Mouse (Mus musculus): ENCODE results near the gene Mfsd4a. TPM values are rescaled to one million over a fixed set of nuclear protein-coding genes. Genes with fewer than 3 reads are reported as not detected.

Gene Mfsd4a
- 1 to 10 TPM; 2.4 to 3.9 TPM for total RNA-seq (2021)
- long read RNA-seq, experiment 1, partial matches to known transcripts: 1 of 39 reads
- long read RNA-seq, experiment 1, other reads (novel, unspliced or antisense): 38 of 39 reads
- long read RNA-seq, experiment 2, partial matches to known transcripts: 2 of 45 reads
- long read RNA-seq, experiment 2, other reads (novel, unspliced or antisense): 42 of 45 reads

DNA sequence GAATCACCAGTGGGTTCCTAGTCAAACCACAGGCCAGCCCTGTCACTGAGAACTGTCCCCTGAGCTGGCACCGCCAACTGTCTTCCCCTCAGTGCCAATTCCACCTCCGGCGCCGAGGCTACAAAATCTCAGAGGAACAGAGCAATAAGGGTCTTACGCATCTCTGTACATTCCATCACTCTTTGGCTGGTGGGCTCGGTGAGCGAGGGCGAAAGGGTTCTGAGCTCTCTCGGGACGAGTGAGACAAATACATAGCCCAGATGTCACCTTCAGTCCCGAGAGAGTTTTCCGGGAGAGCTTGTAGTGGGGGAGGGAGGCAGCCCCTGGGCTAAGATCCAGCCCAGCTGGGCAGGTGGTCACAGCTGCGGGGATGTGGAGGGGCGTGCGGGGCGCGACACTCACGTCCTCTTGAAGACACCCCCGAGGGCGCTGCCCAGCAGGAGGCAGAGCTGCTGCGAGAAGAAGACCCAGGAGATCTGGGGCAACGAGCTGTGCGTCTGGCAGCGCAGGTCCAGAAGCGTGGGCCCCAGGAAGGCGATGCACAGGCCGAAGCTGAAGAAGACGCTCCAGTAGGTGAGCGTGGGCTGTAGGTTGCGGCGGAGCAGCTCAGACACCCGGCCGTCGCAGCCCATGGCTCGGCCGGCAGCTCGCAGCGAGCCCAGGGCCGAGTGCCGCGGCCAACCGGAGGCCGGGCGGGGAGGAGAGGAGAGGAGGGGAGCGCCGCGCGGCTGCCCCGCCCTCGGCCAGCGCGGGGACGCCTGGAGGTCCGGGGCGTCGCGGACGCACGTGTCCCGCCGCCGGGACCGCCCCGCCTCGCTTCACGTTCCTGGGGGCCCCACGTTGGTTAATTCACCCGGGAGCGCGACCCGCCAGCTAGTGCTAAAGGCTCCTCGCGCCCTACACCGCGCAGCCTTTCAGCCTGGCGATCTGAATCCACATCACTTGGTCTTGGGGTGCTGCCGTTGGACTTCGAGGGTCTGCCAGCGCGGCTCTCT is at the start of gene Mfsd4a:
Mfsd4a (minus strand) TSS at position 802 of the 995 bp plus-strand sequence.
- DNase-seq: peak; percentile 49

DNA sequence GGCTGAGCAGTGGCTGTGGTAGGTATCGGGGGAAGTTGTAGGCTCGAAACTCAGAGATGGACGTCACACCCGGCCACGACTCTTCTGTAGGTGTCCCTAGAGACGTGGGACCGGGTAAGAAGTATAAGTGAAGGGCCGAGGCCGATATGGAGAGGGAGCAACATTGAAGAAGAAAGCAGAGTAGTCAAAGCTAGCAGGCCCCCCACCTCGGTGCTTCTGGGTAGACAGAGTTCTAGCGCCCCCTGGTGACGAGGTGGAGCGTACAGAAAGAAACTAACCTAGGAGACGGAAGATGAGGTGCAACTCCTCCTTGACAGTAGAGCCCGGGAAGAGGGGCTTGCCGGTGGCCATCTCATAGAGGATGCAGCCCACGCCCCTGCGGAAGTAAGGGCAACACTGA is 48.7 kb upstream of the Mfsd4a start:
- no peak for DNase-seq

DNA sequence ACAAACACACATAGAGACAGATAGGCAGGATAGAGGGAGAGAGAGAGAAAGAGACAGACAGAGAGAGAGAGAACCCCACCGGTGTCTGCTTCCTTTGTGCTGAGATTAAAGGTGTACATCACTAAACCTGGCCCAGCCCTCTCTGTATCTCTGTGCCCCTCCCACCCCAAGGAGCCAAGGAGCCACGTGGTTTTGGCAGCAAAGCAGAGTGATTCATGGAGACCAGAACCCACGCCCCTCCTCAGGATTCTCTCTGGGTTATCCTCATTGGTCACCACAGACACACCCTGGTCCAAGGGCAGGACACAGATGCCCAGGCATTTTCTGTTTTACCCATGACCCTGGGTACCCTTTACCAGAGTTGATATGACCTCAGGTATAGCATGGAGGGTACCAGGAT is 45.2 kb upstream of the Mfsd4a start:
- no peak for DNase-seq

DNA sequence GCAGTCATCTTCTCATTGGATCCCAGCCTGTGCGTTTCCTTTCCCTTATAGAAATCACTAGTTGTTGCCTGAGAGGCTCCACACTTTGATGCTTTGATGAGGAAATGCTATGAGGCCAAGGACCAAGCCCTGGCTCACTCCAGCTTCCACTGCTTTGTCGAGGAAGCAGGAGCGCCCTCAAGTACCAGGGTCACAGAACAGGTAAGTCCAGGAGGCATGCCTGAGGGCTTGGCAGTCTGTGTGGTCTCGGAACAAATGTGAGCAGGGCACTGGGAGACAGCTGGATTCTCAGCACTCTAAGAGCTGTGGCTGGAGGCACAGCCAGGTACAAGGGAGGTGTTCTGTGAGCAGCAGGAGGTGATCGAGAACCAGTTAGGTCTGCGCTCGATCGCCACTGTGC is 44.6 kb upstream of the Mfsd4a start:
- no peak for DNase-seq

DNA sequence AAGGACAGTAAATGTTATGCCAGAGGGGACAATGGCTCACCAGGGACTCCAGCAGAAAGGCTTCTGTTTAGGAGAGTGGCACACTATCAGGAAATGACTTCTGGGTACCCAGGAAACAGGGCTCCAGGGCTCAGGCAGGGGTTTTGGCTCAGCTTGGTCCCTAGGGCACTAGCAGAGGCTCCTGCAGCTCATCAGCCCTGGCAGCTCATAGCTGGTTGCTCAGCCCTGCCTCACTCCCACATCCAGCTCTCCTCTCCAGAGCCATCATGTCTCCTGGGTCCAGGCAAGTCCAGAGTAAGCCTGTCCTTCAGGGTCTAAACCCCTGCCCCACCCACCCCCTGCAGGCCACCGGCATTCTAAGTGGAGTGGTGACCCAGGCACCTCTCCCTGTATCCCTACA is 43.5 kb upstream of the Mfsd4a start:
- no peak for DNase-seq

DNA sequence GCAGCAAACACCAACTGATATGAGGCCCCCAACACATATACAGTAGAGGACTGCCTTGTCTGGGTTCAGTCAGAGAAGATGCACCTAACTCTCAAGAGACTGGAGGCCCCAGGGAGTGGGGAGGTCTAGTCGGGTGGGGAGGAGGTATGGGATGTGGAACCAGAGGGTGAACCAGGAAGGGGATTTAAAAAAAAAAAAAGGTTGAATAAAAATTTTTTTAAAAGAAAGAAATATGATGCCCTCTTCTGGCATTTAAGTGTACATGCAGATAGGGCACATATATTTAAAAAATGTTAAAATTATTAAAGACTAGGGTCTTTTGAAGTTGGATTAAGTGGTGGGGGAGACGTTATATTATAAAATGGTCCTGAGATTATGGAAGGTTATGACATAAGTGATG is 41.5 kb upstream of the Mfsd4a start:
- no peak for DNase-seq

DNA sequence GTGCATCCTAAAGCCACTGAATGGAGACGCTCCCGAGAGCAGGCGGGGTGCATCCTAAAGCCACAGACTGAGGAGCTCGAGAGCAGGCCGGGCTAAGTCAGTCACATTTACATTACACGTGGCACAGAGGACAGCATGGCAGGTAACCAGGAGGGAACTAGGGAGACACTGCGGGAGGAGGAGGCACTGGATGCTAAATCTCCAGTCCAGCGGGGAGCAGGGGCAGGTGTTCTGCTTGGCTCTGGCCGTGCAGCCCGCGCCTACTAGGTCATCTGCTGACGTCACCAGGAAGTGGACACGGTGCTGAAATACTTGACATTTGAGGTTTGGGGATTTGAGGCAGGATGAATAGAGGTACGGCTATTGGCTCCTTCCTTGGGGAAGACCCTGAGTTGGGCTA is 36.5 kb upstream of the Mfsd4a start:
- no peak for DNase-seq

DNA sequence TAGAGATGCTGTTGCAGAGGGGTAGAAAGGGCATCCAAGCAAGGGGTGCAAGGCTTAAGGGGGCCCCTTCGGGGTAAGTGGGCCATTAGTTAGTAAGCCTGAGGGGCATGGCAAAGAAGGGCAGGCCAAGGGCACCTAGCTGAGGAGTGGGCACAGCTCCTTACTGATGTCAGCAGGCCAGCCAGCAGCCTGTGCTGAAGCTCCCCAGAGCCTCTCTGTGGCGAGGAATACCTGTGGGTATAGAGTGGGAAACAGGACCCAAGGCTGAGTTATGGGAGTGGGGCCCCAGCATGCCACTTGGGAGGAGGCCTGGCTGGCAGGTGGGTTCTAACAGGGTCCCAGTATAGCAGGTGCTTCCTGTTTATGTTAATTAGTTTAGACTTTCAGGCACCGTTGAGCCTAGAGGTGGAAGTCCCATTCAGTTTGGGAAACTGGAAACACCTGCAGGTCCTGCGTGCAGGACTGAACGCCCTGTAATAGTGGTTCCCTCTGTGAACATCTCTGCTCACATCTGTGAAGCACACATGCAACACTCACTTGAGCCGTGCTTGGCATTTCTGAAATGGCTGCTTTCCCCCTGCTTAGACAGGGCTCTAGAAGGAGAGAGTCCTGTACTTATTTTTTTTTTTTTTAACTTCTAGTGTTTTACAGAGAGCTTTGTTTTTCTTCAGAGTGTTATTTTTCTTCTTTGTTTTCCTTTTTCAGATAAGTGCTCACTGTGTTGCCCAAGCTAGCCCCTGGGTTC is 34.3 kb upstream of the Mfsd4a start:
- DNase-seq: no peak

DNA sequence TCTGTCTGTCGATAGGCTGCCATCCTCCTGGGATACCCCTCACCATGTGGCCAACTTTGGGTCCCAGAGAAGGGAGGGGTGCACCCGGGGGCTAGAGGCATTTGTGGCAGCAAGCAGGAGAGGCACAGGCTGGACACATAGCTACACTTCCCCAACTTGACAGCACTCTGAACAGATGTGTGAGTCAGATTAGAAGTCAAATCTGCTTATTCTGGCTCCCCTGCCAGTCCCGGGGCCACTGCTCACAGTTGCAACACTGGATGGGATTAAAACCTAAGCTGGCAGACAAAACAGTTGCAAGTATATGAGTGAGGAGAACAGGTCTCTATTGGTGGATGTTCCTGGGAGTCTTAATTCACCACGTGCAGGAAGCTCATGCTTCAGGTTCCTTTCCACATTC is 31.9 kb upstream of the Mfsd4a start:
- no peak for DNase-seq

DNA sequence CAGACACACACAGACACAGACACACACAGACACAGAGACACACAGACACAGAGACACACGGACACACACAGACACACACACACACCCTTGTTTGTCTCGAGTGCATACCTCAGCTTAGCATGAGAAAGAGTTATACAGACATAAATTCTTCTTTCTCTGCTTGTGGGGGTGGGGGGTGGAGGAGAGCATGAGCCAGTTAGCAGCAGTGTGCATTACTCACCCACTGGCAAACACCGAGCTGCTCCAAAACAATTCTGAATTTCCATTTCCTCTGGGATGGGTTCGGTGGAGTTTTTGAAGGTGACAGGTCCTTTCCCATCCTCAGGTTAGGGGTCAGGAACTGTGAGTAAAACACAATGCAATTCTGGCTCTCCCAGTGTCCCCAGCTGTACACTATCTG is 31.2 kb upstream of the Mfsd4a start:
- DNase-seq: no peak

DNA sequence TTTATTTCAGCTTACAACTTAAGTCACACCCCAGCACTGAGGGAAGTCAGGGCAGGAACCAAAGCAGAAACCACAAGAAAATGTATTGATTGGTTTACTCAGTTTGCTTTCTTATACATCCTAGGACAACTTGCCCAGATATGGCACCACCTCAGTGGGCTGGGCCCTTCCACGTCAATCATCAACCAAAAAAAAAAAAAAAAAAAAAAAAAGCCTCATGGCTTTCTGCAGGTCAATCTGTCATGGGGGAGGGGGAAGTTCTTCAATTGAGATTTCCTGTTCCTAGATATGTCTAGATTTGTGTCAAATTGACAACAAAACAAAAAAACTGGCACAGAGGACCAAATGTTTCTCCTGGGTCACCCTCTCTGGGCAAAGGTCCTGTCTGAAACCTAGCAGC is 30.2 kb upstream of the Mfsd4a start:
- no peak for DNase-seq

DNA sequence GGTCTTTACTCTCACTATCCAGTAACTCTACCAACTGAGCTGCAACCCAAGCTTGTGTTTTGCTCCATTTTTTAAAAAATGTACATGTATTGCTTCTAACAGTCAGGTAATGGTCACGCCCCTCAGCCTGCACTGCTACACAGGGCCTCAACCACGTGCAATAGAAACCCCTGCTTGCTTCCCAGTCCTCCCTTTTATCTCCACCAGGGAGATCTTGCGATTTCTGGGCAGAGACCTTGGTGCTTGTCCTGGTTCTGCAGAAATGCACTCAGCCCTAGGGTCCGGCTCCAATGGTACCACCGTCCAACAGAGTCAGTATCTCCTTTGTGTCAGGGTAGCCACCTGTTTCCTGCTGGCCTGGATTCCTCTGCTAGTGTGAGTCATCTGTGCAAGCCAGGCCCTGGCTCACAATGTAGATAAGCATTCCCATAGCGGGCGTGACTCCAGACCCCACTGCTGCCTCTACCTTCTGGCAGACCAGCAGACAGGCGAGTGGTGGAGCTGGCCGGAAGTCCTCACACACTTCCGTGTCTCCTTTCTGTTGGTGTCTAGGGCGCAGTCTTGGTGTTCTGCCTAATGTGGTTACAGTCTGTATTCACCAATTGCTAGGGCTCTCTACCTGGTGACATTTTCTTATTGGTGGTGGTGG is 27.6 kb upstream of the Mfsd4a start:
- peak; percentile 41 for DNase-seq

DNA sequence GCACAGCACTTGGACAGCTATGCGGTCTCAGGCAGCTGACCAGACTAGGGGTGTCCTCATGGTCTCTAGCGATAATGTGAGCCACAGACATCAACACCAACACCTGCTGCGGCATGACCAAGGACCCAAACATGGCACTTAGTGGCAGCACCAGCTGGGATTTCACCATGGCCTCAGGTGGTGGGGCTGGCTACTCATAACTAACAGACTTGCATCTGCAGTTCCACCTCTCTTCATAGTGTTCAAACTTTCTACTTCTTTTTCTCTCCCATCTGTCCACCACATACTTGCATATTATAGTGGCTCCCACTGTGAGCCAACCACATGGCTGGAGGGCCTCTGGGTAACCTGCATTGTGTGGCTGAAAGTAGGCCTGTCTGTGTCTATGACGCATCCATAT is 25.4 kb upstream of the Mfsd4a start:
- no peak for DNase-seq

DNA sequence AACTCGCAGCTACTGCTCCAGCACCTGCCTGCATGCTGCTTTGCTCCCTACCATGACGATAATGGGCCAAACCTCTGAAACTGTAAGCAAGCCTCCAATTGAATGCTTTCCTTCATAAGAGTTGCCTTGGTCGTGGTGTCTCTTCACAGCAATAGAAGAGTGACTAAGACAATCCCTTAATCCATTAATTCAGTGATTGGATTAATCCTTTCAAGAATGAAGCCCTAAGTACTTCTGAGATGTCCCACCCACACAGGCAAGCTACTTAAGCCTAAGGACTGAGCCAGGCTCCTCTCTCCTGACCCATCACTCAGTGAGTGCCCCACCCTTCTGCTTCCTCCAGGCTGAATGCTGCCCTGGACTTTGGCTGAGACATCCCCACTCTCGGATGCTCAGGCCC is 22.4 kb upstream of the Mfsd4a start:
- no peak for DNase-seq

DNA sequence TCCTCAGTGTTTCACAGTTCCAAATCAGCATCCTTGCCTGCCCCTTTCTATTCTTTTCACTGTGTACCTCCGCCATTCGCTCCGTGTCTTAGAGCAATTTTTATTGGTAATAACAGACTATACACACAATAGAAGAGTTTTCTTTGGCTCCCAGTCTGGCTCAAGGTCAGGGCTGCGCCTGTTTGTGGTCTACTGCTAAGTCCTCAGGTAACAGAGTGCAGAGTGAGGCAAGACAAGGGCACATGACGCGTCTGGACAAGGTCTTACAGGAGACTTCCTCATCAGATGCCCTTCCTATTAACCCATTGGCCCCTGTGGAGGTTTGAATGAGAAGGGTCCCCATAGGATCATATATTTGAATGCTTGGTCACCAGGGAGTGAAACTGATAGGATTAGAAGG is 21.9 kb upstream of the Mfsd4a start:
- no peak for DNase-seq

DNA sequence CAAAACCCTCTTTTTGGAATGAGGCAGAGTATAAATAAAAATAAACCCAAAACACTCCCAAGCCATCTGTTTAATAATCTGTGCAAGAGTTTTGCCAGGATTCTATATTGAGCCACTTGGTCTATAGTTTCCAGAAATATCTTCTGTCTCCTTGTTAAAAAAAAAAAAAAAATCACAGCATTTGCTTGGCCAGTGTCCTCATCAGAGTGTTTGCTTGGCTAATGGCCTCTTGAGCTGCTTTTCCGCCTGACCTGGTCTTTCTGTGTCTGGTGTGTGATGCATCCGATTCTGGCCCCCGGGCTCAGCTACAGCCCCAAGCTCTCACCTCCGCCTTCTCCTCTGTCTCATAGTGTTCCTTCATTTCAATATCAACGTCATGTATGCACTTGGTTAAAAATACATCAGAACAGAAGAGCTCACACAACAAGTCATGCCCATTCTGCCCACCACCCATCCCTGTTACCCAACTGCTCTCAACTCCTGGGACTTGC is 20.4 kb upstream of the Mfsd4a start:
- no peak for DNase-seq

DNA sequence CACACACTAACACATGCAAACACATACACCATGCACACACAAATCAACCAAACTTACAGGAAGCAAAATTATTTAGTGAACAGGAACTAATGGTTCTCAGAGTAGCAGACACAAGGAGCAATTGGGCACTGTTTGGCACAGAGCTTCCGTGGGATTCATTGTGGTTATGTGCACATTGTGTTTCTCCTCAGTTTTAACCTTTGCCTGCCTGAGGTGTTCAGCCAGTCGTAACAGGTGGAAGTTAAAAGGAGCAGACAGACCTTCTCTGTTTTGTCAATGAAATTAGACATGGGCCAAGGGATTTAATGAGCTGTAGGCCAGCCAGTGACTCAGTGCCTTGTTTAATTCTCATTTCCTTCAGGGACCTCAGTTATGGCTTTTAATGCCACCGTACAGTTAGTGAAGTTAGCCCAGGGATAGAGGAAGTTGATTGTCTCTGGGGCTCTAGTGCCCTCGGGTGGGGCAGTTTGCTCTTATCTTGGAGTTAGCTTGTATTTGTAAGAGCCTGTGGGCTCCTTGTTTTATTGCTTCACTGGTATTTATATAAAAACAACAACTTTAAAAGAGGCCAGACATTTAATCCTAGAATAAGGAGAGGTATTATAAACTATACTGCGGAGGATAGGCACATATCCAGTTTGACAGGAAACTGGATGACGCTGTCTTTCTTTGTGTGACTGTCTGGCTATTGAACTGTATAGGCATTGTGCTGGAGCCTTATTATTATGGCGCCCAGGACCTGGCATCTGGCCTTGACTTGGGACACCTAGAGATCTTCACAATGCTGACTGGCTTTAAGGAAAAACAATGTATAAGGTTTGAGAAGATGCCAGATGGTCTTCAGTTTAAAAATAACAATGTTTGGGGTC is 17.6 kb upstream of the Mfsd4a start:
- DNase-seq: no peak

DNA sequence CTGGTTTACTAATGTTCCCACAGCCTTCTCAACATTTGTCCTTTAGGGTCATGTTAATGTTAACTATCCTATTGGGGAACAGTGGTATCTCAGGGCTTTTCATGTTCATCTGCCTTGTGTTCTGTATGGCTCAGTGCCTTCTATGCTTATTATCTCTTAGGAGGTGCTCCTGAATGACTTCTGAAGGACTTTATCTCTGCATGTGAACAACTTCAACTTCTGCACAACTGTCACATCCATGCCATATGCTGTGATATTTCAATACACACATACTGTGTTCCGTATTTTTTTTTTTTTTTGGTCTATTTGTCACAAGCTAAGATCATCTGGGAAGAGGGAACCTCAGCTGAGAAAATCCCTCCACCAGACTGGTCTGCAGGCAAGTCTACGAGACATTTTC is 10.6 kb upstream of the Mfsd4a start:
- DNase-seq: no peak

DNA sequence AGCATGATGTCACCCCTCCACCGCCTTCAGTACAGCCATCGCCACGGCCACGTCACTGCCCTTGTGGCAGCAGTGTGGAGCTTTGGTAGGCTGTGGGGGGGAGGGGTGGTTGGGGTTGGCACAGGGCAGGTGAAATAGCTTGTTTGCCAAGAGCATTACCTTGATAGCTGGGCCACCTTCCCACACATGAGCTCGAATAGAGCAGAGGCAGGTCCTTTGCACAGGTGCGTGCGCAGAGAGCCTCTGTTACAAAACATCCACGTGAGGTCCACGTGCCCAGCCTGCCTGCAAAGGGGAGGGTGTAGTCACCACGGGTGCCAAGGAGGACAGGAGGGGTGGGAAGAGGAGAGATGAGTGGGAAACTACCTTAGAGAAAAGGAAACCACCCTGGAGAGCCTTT is 7.7 kb upstream of the Mfsd4a start:
- no peak for DNase-seq

DNA sequence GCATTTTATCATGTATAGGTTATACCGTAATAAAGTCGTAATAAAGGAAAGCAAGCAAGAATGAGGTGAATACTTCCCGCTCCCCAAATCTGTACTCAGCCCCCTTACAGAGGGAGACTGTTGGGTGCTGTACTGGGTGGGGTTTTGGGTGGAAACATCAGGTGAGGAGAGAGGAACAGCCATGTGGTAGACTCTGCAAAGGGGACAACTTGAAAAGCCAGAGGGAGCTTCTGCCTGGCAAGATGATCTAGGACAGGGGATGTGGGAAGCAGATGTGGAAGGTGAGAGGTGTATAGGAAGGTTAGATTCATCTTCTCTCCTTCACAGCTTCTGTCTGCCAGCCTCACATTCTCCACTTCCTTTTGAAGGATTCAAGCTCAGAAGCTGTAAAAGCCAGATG is 2.8 kb upstream of the Mfsd4a start:
- no peak for DNase-seq

DNA sequence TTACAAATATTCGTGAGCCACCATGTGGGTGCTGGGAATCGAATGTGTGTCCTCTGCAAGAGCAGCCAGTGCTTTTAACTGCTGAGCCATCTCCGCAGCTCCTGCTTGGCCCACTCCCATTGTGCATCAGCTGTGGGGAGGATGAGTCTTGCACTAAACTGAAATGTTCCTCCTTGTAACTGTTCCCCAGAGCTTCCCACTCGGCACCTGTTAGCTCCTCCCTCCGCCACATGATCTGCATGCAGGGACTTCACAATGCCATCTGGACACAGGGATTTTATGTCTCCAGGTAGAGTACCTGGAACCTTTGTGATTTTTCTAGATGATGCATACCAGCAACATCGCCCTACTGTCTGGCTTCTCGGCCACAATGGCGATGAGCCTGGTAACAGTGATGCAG is 1.6 kb upstream of the Mfsd4a start:
- DNase-seq: no peak

Data from gastrocnemius, postnatal 25 days (tissue).